Mouse (Mus musculus): ENCODE data around the gene Prpf40b. TPM values are rescaled to one million over a fixed set of nuclear protein-coding genes. Genes with fewer than 3 reads are reported as not detected.

Gene Prpf40b
- polyA plus RNA-seq, 1 experiment: 156 TPM

DNA sequence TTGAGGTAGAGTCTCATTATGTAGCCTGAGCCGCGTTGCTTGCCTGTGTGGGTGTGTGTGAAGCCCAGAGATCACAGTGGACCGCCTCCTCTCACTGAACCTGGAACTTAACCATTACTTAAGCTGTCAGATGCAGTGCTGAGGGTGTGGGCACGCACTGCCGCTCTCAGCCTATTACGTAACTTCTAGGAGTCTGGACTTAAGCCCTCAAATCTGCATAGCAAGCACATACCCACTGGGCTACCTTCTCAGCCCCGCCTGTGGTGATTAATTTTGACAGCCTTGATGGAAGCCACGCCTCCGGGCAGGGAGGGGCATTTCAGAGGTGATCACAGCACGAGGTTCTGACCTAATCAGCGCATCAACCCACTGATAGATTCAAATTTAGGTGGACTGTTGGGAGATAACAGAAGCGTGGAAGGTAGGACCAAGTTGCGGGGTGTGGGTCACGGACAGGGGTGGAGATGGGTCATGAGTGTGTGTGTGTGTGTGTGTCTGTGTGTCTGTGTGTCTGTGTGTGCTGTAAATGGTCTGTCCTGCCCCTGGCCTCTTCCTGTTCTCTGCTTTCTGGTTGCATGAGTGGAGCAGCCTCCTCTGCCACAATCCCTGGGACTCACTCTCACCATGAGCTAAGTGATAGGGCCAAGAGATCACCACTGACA is 10.2 kb upstream of the Prpf40b start:
- Histone ChIP-seq H3K27ac (ENCODE audit: insufficient read depth, low read length) (no peak overlapping the region), H3K4me3 (ENCODE audit: insufficient read depth, low read length) (no peak overlapping the region), H3K4me1 (ENCODE audit: control insufficient read depth, insufficient read depth, low read length) (no peaks in the 10 kb centered on the region)
- TF ChIP-seq CTCF (IDR thresholded peaks at IDR 0.05; ENCODE audit: extremely low read depth, insufficient read depth, low read length): no peak
- no peak for TF ChIP-seq POLR2A (IDR thresholded peaks at IDR 0.05; ENCODE audit: extremely low read depth, insufficient read depth, low read length)

- H3K4me3 ChIP-seq (ENCODE audit: insufficient read depth, low read length): no peak overlapping the region
- TF ChIP-seq POLR2A (IDR thresholded peaks at IDR 0.05; ENCODE audit: extremely low read depth, insufficient read depth, low read length) (no peak), CTCF (IDR thresholded peaks at IDR 0.05; ENCODE audit: extremely low read depth, insufficient read depth, low read length) (no peak)
Observed at GRCm38 (mm10) chr15:99285189-99285535, 9.7 kb upstream of the Prpf40b start.

DNA sequence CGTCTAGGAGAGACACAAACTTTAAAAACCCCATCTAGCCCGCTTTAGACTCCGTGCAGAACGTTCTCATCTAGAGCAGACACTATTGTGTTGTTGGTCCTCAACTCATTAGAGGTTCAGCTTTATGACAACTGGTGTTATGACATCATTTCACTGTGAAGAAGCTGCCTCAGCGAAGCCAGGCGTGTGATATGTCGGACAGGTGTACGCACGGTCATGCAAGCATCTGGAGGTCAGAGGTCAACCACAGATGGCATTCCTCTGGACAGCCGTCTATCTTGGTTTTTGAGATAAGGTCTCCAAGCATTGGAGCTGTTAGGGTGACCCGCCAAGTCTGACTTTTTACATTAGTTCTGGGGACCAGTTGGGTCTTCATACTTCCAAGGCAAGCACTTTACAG is 4.3 kb upstream of the Prpf40b start:
- Histone ChIP-seq H3K4me1 (ENCODE audit: control insufficient read depth, insufficient read depth, low read length) (no peaks in the 10 kb centered on the region), H3K4me3 (ENCODE audit: insufficient read depth, low read length) (no peak overlapping the region), H3K27ac (ENCODE audit: insufficient read depth, low read length) (no peak overlapping the region)
- no peak for TF ChIP-seq CTCF (IDR thresholded peaks at IDR 0.05; ENCODE audit: extremely low read depth, insufficient read depth, low read length)
- no peak for TF ChIP-seq POLR2A (IDR thresholded peaks at IDR 0.05; ENCODE audit: extremely low read depth, insufficient read depth, low read length)

More at GRCm38 (mm10) chr15:99285189-99285535, 9.7 kb upstream of the Prpf40b start:
- H3K27ac ChIP-seq (ENCODE audit: insufficient read depth, low read length): no peak overlapping the region
- H3K4me1 ChIP-seq (ENCODE audit: control insufficient read depth, insufficient read depth, low read length): no peaks in the 10 kb centered on the region

GRCm38 (mm10) chr15:99294287-99294686 is 600 bp upstream of the Prpf40b start:
- H3K27ac ChIP-seq (ENCODE audit: insufficient read depth, low read length): no peak overlapping the region

GRCm38 (mm10) chr15:99295484-99295981 is 646 bp downstream of the Prpf40b start, which contains the start of gene Fam186b:
Gene Fam186b (minus strand): TSS chr15:99295888.
- TF ChIP-seq CTCF (IDR thresholded peaks at IDR 0.05; ENCODE audit: extremely low read depth, insufficient read depth, low read length) (no peak), POLR2A (IDR thresholded peaks at IDR 0.05; ENCODE audit: extremely low read depth, insufficient read depth, low read length) (no peak)
- peaks cover 3% of the 10 kb centered on the region for H3K4me1 ChIP-seq (ENCODE audit: control insufficient read depth, insufficient read depth, low read length)
- H3K27ac ChIP-seq (ENCODE audit: insufficient read depth, low read length): peak within 1 kb of the TSS; percentile 74; the same call in 1 of the 2 replicates
- peak within 1 kb of the TSS; percentile 91 for H3K4me3 ChIP-seq (ENCODE audit: insufficient read depth, low read length)

More at GRCm38 (mm10) chr15:99294287-99294686, 600 bp upstream of the Prpf40b start:
- H3K4me1 ChIP-seq (ENCODE audit: control insufficient read depth, insufficient read depth, low read length): peaks cover 3% of the 10 kb centered on the region
- H3K4me3 ChIP-seq (ENCODE audit: insufficient read depth, low read length): peak overlapping the region; percentile 91
- no peak for TF ChIP-seq CTCF (IDR thresholded peaks at IDR 0.05; ENCODE audit: extremely low read depth, insufficient read depth, low read length)
- no peak for TF ChIP-seq POLR2A (IDR thresholded peaks at IDR 0.05; ENCODE audit: extremely low read depth, insufficient read depth, low read length)

GRCm38 (mm10) chr15:99296213-99296612 is 1.3 kb downstream of the Prpf40b start:
- H3K4me3 ChIP-seq (ENCODE audit: insufficient read depth, low read length): peak overlapping the region; percentile 91
- peaks cover 3% of the 10 kb centered on the region for H3K4me1 ChIP-seq (ENCODE audit: control insufficient read depth, insufficient read depth, low read length)
- TF ChIP-seq POLR2A (IDR thresholded peaks at IDR 0.05; ENCODE audit: extremely low read depth, insufficient read depth, low read length): no peak
- TF ChIP-seq CTCF (IDR thresholded peaks at IDR 0.05; ENCODE audit: extremely low read depth, insufficient read depth, low read length): no peak
- no peak overlapping the region for H3K27ac ChIP-seq (ENCODE audit: insufficient read depth, low read length)

DNA sequence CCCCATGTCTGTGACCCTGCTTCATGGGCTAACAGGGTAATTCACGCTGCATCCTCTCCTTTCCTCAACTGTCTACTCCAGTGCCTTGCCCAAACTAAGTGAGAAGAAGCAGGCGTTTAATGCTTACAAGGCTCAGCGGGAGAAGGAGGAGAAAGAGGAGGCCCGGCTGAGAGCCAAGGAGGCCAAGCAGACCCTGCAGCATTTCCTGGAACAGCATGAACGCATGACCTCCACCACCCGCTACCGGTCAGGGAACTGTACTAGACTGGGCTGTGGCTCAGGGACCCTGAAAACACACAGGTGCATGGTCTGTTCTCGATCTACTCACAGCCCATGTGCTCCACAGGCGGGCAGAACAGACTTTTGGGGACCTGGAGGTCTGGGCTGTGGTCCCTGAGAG is 12.6 kb downstream of the Prpf40b start:
- no peaks in the 10 kb centered on the region for H3K4me1 ChIP-seq (ENCODE audit: control insufficient read depth, insufficient read depth, low read length)
- no peak overlapping the region for H3K4me3 ChIP-seq (ENCODE audit: insufficient read depth, low read length)
- no peak overlapping the region for H3K27ac ChIP-seq (ENCODE audit: insufficient read depth, low read length)
- no peak for TF ChIP-seq POLR2A (IDR thresholded peaks at IDR 0.05; ENCODE audit: extremely low read depth, insufficient read depth, low read length)
- no peak for TF ChIP-seq CTCF (IDR thresholded peaks at IDR 0.05; ENCODE audit: extremely low read depth, insufficient read depth, low read length)

DNA sequence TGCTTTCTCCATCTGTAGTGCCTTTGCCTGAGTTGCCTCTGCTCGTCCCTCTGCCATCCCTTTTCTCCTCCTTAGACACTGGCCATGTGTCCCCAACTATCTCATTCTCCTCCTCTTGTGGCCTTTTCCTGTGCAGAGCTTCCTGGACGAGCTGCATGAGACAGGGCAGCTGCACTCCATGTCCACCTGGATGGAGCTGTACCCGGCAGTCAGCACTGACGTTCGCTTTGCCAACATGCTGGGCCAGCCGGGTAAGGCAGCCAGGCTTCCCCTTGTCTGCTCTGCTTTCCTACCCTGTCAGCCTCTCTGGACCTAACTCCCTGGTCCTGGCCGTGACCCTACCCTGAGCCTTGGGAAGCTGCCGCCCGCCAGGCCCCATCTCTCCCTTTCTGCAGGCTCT is 14.7 kb downstream of the Prpf40b start:
- no peak for TF ChIP-seq POLR2A (IDR thresholded peaks at IDR 0.05; ENCODE audit: extremely low read depth, insufficient read depth, low read length)
- TF ChIP-seq CTCF (IDR thresholded peaks at IDR 0.05; ENCODE audit: extremely low read depth, insufficient read depth, low read length): no peak
- H3K27ac ChIP-seq (ENCODE audit: insufficient read depth, low read length): no peak overlapping the region
- H3K4me3 ChIP-seq (ENCODE audit: insufficient read depth, low read length): no peak overlapping the region
- H3K4me1 ChIP-seq (ENCODE audit: control insufficient read depth, insufficient read depth, low read length): no peaks in the 10 kb centered on the region

GRCm38 (mm10) chr15:99310617-99311016 is 15.7 kb downstream of the Prpf40b start:
- no peak for TF ChIP-seq CTCF (IDR thresholded peaks at IDR 0.05; ENCODE audit: extremely low read depth, insufficient read depth, low read length)
- Histone ChIP-seq H3K4me1 (ENCODE audit: control insufficient read depth, insufficient read depth, low read length) (no peaks in the 10 kb centered on the region), H3K27ac (ENCODE audit: insufficient read depth, low read length) (no peak overlapping the region), H3K4me3 (ENCODE audit: insufficient read depth, low read length) (no peak overlapping the region)

DNA sequence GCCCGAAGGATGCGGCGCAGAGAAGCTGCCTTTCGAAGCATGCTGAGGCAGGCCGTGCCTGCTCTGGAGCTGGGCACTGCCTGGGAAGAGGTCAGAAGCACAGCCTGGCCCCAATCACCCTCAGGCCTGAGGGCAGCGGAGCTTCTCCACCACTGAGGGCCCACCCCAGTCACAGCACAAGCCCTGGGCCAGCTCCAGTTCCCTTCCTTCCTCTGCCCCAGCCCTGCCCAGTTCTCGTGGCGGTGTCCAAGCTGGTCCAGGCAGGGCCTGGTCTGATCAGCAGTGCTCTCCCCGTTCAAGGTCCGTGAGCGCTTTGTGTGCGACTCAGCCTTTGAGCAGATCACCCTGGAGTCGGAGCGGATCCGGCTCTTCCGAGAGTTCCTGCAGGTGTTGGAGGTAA is 20.0 kb downstream of the Prpf40b start:
- H3K27ac ChIP-seq (ENCODE audit: insufficient read depth, low read length): no peak overlapping the region
- H3K4me3 ChIP-seq (ENCODE audit: insufficient read depth, low read length): no peak overlapping the region
- no peak for TF ChIP-seq CTCF (IDR thresholded peaks at IDR 0.05; ENCODE audit: extremely low read depth, insufficient read depth, low read length)
- TF ChIP-seq POLR2A (IDR thresholded peaks at IDR 0.05; ENCODE audit: extremely low read depth, insufficient read depth, low read length): no peak
- peaks cover 3% of the 10 kb centered on the region; the same call in 1 of the 2 replicates for H3K4me1 ChIP-seq (ENCODE audit: control insufficient read depth, insufficient read depth, low read length)

Data from cortical plate, adult 2 months (tissue).